Comparison of ENCODE assay signal across 11 mouse cellular contexts in genomic region chr6:124448186-124448852, GRCm38 (mm10). TPM values are rescaled to one million over a fixed set of nuclear protein-coding genes. Genes with fewer than 3 reads are reported as not detected.
DNase-seq lines count a peak whose midpoint lies in the region; ATAC-seq and TF ChIP-seq lines count a peak whose summit lies in the region.
"Had no signal": no experiment of that assay in that cellular context is flagged by ENCODE, and none has a peak within 500 bp of the region (broad histone marks: within the 10 kb centered on the region; RNA-seq: fewer than 3 reads in every experiment).

No protein-coding gene starts in this region.

- 71% methylated on average over 10 of the region's 10 CpGs for WGBS in kidney, embryonic 16.5 days

- no peak overlapping the region for H3K27ac ChIP-seq in kidney, embryonic 16.5 days (ENCODE audit: low read length)
- no peak overlapping the region for H3K27ac ChIP-seq in CH12.LX (ENCODE audit: insufficient read depth, low read depth)
- H3K27ac ChIP-seq: hindbrain, embryonic 14.5 days; midbrain, embryonic 12.5 days had no signal

- no peak for DNase-seq in cerebellum, adult 11-12 months
- DNase-seq in kidney, adult 9 months, result peak; percentile 18
- DNase-seq in CH12.LX (ENCODE audit: extremely low read depth), result peak; percentile 64
- DNase-seq: B cell, adult 2 months had no signal

- H3K27me3 ChIP-seq in kidney, embryonic 16.5 days (ENCODE audit: insufficient read depth, low read length), result no peaks in the 10 kb centered on the region
- H3K27me3 ChIP-seq in CH12.LX (replicated peaks), result no peaks in the 10 kb centered on the region
- H3K27me3 ChIP-seq: midbrain, embryonic 12.5 days had no signal

- dilution Hi-C loops in CH12.LX (cut with MboI; ENCODE audit: extremely low pct_ligation_motif_present, extremely low pct_unique_long_range_greater_than_20kb, low sequenced_read_pairs), result no loop called here

- no peaks in the 10 kb centered on the region for H3K4me1 ChIP-seq in kidney, embryonic 16.5 days (ENCODE audit: insufficient read depth, low read length)
- H3K4me1 ChIP-seq in CH12.LX (ENCODE audit: control insufficient read depth in 1 of 2, insufficient read depth in 2 of 2), result peaks cover 0 to 36% of the 10 kb centered on the region in 2 experiments; a peak in 2 of 4 replicates
- H3K4me1 ChIP-seq: midbrain, embryonic 12.5 days had no signal

- H3K9ac ChIP-seq in kidney, embryonic 16.5 days (replicated peaks; ENCODE audit: low read length), result no peak overlapping the region
- no peak overlapping the region for H3K9ac ChIP-seq in CH12.LX (ENCODE audit: insufficient read depth, low read depth)
- H3K9ac ChIP-seq: hindbrain, embryonic 14.5 days; midbrain, embryonic 12.5 days had no signal

- no peak; the same call in 1 of the 2 replicates for TF ChIP-seq RAD21 in CH12.LX (IDR thresholded peaks at IDR 0.05; ENCODE audit: low read depth, low read length)

- in situ Hi-C loops in CH12.LX (cut with MboI; ENCODE audit: low pct_ligation_motif_present, low pct_unique_long_range_greater_than_20kb, low sequenced_read_pairs), result no loop called here

- 0 out of 2 replicates have a peak, but pooled peaks have one; percentile 26 for ATAC-seq in cerebellum, adult (ENCODE audit: insufficient number of reproducible peaks, low FRiP score, low TSS enrichment)
- no peak for ATAC-seq in kidney, embryonic 16.5 days (ENCODE audit: low FRiP score, low TSS enrichment)
- peak; percentile 68 for ATAC-seq in granulocyte monocyte progenitor cell, adult 5-6 weeks (replicated peaks; ENCODE audit: poor library complexity, severe bottlenecking)
- ATAC-seq in frontal cortex, adult (ENCODE audit: low TSS enrichment), result no peak
- no peak for ATAC-seq in erythroid progenitor cell, adult 5-6 weeks (replicated peaks; ENCODE audit: low FRiP score, poor library complexity, severe bottlenecking)

- H3K36me3 ChIP-seq in kidney, embryonic 16.5 days (ENCODE audit: insufficient read depth, low read length), result no peaks in the 10 kb centered on the region
- H3K36me3 ChIP-seq in CH12.LX (replicated peaks in 1 of 2; ENCODE audit: control insufficient read depth in 1 of 2, insufficient read depth in 1 of 2, low read length in 1 of 2), result peaks cover 0 to 40% of the 10 kb centered on the region in 2 experiments

- no peak overlapping the region for H3K4me2 ChIP-seq in kidney, embryonic 16.5 days (replicated peaks; ENCODE audit: low read depth, low read length)
- no peak overlapping the region for H3K4me2 ChIP-seq in CH12.LX (ENCODE audit: insufficient read depth, low read depth, poor library complexity, severe bottlenecking)
- H3K4me2 ChIP-seq: hindbrain, embryonic 14.5 days; midbrain, embryonic 12.5 days had no signal

- H3K4me3 ChIP-seq in kidney, embryonic 16.5 days (ENCODE audit: low read length), result no peak overlapping the region
- peak overlapping the region in 2 of 3 experiments; percentile 36 to 66 for H3K4me3 ChIP-seq in CH12.LX (replicated peaks in 1 of 3; ENCODE audit: low read depth in 2 of 3, low read length in 2 of 3, poor library complexity in 1 of 3)
- H3K4me3 ChIP-seq: midbrain, embryonic 12.5 days had no signal

- H3K79me2 ChIP-seq in CH12.LX (replicated peaks; ENCODE audit: control insufficient read depth, extremely low read depth, insufficient read depth, poor library complexity, severe bottlenecking), result no peaks in the 10 kb centered on the region

- no peaks in the 10 kb centered on the region for H3K9me3 ChIP-seq in kidney, embryonic 16.5 days (ENCODE audit: low read length)
- H3K9me3 ChIP-seq in CH12.LX (replicated peaks; ENCODE audit: low read length), result no peaks in the 10 kb centered on the region
- H3K9me3 ChIP-seq: midbrain, embryonic 12.5 days had no signal

- TF ChIP-seq POLR2A in CH12.LX (IDR thresholded peaks at IDR 0.05; ENCODE audit: low read depth, low read length), result no peak

- peak; percentile 61 to 64 for TF ChIP-seq CTCF in CH12.LX (conservative IDR thresholded peaks at IDR 0.05 in 1 of 2, IDR thresholded peaks at IDR 0.05 in 1 of 2; ENCODE audit: low read depth in 2 of 2, low read length in 2 of 2)

- no peak for TF ChIP-seq EP300 in CH12.LX (IDR thresholded peaks at IDR 0.05; ENCODE audit: low read length)

TF ChIP-seq in CH12.LX, 34 proteins besides CTCF, POLR2A, EP300 and RAD21:
- peak; percentile 6; the same call in 1 of the 2 replicates for TF ChIP-seq SMC3 (IDR thresholded peaks at IDR 0.05; ENCODE audit: low read depth, low read length)
- TF ChIP-seq ETS1 (conservative IDR thresholded peaks at IDR 0.05; ENCODE audit: low read depth, low read length), result no peak
TF ChIP-seq in CH12.LX: peak in this region for 1.

RNA-seq across cellular contexts. Expression of gene Clstn3, which starts 16.3 kb away (rescaled TPM):
- polyA plus RNA-seq in kidney, embryonic 16.5 days (2015; fragmentation: Nextera tagmentation; extraction: Ambion mirVana), result 5.8 and 6.6 TPM in 2 replicates
- total RNA-seq in CH12.LX (2012; rRNA removed), result 17.2 and 17.7 TPM in 2 replicates
- 20.4 and 21.4 TPM in 2 replicates for total RNA-seq in CH12.LX (2014; rRNA removed)
- 126 and 130 TPM in 2 replicates for polyA plus RNA-seq in CH12.LX (2012; ENCODE audit: insufficient read length, low read depth)
- 7.5 and 17.8 TPM in 2 replicates for total RNA-seq in granulocyte monocyte progenitor cell, adult 5-6 weeks (2014; fragmentation: Nextera tagmentation)
- 8.6 and 11.6 TPM in 2 replicates for total RNA-seq in granulocyte monocyte progenitor cell, adult 5-6 weeks (2017)
- total RNA-seq in erythroid progenitor cell, adult 5-6 weeks (2015; ENCODE audit: low replicate concordance), result 6.1 TPM in 1 of 2 replicates, not detected in the other
- total RNA-seq in erythroid progenitor cell, adult 5-6 weeks (2017; ENCODE audit: low replicate concordance), result 0.68 and 1.0 TPM in 2 replicates

RNA-seq across cellular contexts. Expression of gene Pex5, which starts 33.5 kb away (rescaled TPM):
- polyA plus RNA-seq in kidney, embryonic 16.5 days (2015; fragmentation: Nextera tagmentation; extraction: Ambion mirVana), result 50.1 and 56.1 TPM in 2 replicates
- total RNA-seq in CH12.LX (2012; rRNA removed) (27.5 and 29.2 TPM in 2 replicates), CH12.LX (2014; rRNA removed) (24.6 and 29.9 TPM in 2 replicates)
- polyA plus RNA-seq in CH12.LX (2012; ENCODE audit: insufficient read length, low read depth), result 21.2 and 22.1 TPM in 2 replicates
- total RNA-seq in granulocyte monocyte progenitor cell, adult 5-6 weeks (2014; fragmentation: Nextera tagmentation), result 31.3 and 34.9 TPM in 2 replicates
- total RNA-seq in granulocyte monocyte progenitor cell, adult 5-6 weeks (2017), result 16.2 and 19.5 TPM in 2 replicates
- 0.84 and 5.0 TPM in 2 replicates for total RNA-seq in erythroid progenitor cell, adult 5-6 weeks (2015; ENCODE audit: low replicate concordance)
- total RNA-seq in erythroid progenitor cell, adult 5-6 weeks (2017; ENCODE audit: low replicate concordance), result 3.7 and 6.3 TPM in 2 replicates

RNA-seq across cellular contexts. Expression of gene C1rl, which starts 44.6 kb away (rescaled TPM):
- 1.8 and 2.2 TPM in 2 replicates for polyA plus RNA-seq in kidney, embryonic 16.5 days (2015; fragmentation: Nextera tagmentation; extraction: Ambion mirVana)
- total RNA-seq in CH12.LX (2012; rRNA removed) (0.38 and 0.59 TPM in 2 replicates), CH12.LX (2014; rRNA removed) (1.0 and 1.2 TPM in 2 replicates)
- 2.1 and 2.4 TPM in 2 replicates for polyA plus RNA-seq in CH12.LX (2012; ENCODE audit: insufficient read length, low read depth)
- 6.8 and 7.0 TPM in 2 replicates for total RNA-seq in granulocyte monocyte progenitor cell, adult 5-6 weeks (2014; fragmentation: Nextera tagmentation)
- total RNA-seq in granulocyte monocyte progenitor cell, adult 5-6 weeks (2017), result 5.9 and 8.6 TPM in 2 replicates
- 1.8 and 4.2 TPM in 2 replicates for total RNA-seq in erythroid progenitor cell, adult 5-6 weeks (2015; ENCODE audit: low replicate concordance)
- 0.39 and 0.91 TPM in 2 replicates for total RNA-seq in erythroid progenitor cell, adult 5-6 weeks (2017; ENCODE audit: low replicate concordance)

Comparison
In these comparisons a context has a peak if more than half of its experiments do, and no peak if none do; other contexts are left out.
1. ATAC-seq: peak in cerebellum, adult (single experiment) and granulocyte monocyte progenitor cell, adult 5-6 weeks (single experiment); none in kidney, embryonic 16.5 days (single experiment), frontal cortex, adult (single experiment) and erythroid progenitor cell, adult 5-6 weeks (single experiment).